Mouse (Mus musculus) C2C12 (cell line): ENCODE measurements around the gene Garem2.

Experiments used
- CEBPB ChIP-seq: IDR thresholded peaks from one replicate; pipeline ENCODE4 v1.6.1; 2011; ENCODE audit warnings: low read depth, mild to moderate bottlenecking, control low read depth, moderate library complexity
- CTCF ChIP-seq: IDR thresholded peaks from one replicate; pipeline ENCODE4 v1.5.1; 2011; ENCODE audit not compliant: control insufficient read depth, insufficient read depth, insufficient read length
- MAX ChIP-seq: IDR thresholded peaks from one replicate; pipeline ENCODE4 v1.6.1; 2011; ENCODE audit warnings: mild to moderate bottlenecking, control low read depth
- MYOD1 ChIP-seq: IDR thresholded peaks from one replicate; pipeline ENCODE4 v1.6.1; 2011; ENCODE audit warnings: low read depth; ENCODE audit not compliant: control insufficient read depth, insufficient read length
- USF1 ChIP-seq: IDR thresholded peaks from one replicate; pipeline ENCODE4 v1.6.1; 2011; ENCODE audit warnings: low read depth, mild to moderate bottlenecking, control low read depth, moderate library complexity

DNA sequence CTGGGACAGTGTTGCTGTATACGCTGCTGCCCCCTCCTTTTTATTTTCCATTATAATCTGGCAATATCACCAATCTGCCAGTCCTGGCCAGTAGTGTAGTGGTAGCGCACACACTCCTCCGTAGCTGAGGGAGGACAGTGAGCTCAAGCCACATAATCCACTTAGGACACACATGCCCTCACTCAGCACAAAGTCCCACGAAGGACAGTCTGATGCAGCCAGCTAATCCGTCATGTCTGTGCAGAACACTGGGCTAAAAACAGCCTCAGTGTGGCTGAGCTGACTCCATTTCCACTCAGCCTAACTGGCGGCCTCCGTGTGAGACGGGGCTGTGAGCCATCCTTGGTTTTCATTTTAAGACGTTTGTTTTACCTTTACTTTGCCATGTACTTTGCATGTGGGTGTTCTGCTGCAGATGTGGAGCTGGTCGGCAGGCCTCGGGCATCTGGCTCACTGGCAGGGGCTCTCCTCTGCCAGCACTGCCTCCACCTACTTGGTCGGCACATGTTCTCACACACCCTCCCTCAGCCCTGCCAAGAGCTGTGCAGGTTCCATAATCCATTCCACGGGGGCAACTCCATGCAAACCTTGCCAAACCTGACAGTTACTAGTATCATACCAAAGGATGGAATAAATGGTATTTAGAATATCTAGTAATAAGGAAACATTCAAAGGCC, 23.1 kb downstream of the Garem2 start:
- TF ChIP-seq MYOD1: no peak
- TF ChIP-seq CEBPB: no peak
- TF ChIP-seq CTCF: no peak
- no peak for TF ChIP-seq MAX
- TF ChIP-seq USF1: no peak
